Mouse (Mus musculus): ENCODE data around the gene Pinlyp.

The Pinlyp gene

GRCm38 (mm10) chr7:24563191-24563836 lies 17.4 kb upstream of the Pinlyp start:
- no peak for DNase-seq (ENCODE audit: low read depth, low spot score)

GRCm38 (mm10) chr7:24561450-24561849 lies 15.5 kb upstream of the Pinlyp start:
- DNase-seq (ENCODE audit: low read depth, low spot score), result no peak

- DNase-seq (ENCODE audit: low read depth, low spot score), result no peak
Measured at GRCm38 (mm10) chr7:24555786-24556185, 9.9 kb upstream of the Pinlyp start.

DNA sequence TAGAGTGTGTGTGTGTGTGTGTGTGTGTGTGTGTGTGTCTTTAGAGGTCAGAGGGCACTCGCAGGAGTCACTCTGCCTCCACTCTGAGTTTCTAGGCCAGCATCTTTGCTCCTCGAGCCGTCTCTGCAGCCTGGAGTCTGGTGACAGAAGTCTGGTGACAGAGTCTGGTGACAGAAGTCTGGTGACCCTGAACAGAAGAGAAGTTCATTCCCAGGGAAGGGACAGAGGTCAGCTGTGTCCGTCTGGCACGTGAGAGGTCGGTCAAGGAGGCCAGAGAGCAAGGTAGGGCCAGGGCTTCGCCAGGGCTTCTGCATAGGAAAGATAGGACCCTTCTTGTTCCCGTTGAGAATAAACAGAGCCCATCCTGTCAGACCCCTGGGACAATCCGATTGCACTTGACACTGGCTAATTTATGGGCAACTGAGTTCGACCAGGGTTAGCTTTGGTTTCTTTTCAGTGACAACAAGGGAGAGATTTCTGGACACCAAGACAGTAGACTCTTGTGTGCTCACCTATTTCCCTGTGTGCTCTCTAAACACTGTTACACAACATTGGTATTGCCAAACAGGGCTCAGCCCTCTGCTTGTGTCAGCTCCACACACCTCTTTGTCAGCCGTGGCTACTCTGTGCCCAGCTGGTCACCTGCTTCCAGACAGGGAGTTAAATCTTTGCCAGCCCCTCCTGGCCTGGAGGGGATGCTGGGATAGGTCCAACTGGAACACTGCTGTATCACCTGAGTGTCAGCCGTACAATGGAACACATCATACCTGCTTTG lies 6.3 kb upstream of the Pinlyp start:
- no peak for DNase-seq (ENCODE audit: low read depth, low spot score)

DNA sequence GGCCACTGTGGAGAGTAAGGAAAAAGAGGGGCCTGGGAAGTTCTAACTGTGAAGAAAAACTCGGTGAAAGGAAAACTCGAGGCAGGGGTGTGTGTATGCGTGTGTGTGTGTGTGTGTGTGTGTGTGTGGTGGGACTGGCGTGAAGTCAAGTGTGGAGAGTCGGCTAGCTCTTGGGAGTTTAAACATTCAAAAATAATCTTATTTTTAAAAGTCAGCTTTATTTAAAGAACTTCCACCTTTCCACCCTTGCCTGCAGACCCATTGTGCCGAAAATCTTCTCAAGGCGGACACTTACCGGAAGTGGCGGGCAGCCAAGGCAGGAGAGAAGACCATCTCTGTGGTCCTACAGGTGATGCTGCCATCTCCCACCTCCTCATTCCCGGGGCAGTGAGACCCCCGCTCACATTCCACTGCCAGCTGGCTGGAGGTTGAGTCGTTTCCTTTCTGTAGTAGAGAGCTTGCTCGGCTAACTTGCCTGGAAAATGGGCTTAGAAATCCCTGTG lies 1.7 kb upstream of the Pinlyp start:
- DNase-seq (ENCODE audit: low read depth, low spot score), result no peak

GRCm38 (mm10) chr7:24546634-24547389 lies 894 bp upstream of the Pinlyp start:
- peak; percentile 99 for DNase-seq (ENCODE audit: low read depth, low spot score)

DNA sequence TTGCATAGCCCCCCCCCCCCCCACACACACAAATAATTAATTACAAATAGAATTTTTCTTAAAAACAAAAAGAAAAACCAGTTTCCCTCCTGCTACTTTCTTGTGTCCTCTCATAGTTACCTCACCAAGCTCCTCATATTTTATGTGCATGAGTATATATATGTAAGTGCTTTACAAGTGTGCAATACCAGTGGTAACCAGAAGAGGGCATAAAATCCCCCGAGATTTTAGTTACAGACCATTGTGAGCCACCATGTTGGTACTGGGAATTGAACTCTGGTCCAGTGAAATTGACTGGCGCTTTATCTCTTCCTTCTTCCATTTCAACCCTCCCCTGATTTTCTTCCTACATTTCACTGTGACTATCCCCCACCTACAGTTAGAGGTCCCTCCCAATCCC lies 1.4 kb downstream of the Pinlyp start:
- peak; percentile 86 for DNase-seq (ENCODE audit: low read depth, low spot score)

DNA sequence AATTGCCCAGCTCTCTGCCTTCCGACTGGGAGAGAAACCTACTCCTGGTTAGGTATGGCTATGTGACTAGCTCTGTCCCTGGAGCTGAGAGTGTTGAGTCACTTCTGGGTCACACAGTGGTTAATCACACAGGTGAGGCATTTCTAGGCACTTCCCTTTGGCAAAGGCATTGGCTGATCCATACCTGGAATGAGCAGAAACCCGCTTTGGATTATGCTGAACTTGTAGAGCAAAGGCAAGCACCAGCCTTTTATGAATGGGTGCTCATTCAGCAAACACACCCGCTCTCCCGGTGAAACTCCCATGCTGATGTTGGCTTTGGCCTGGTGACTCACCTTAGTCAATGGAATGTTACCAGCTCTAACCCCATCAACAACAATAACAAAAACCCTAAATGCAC lies 6.2 kb downstream of the Pinlyp start:
- DNase-seq (ENCODE audit: low read depth, low spot score), result no peak

DNA sequence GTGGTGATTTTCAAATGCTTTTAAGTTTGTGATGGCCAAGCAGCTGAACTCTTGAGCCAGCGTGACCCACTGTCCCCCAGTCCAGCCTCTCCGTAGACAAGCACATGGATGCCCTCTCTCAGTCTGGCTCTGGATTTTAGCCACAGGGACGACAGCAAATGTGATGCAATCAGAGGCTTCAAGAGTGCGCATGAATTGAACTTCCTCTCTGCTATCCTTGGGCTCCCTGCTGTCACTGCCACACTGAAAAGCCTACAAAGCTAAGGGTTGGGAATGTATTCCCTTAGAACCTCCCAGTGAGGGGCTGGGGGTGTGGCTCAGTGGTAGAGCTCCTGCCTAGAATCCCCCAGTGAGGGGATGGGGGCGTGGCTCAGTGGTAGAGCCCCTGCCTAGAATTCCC lies 7.2 kb downstream of the Pinlyp start:
- DNase-seq (ENCODE audit: low read depth, low spot score), result peak; percentile 67

DNA sequence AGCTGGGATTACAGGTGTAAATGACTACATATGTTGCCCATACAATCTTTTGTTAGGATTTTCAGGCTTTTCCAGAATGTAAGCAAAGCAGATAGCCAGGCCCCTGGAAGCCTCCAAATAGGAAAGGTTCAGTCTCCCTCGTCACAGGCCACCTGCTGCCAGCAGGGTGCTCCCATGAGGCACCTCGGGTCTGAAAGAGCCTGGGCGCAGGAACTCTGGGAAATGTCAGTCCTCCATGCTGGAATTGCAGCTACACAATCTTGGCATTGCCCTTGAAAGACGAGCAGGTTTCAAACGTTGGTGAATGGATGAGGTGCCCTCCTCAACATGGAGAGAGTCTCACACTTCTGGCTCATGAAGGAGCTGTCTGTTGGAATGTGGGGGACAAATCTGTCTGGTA lies 7.8 kb downstream of the Pinlyp start:
- DNase-seq (ENCODE audit: low read depth, low spot score), result no peak

GRCm38 (mm10) chr7:24537591-24537990 lies 8.3 kb downstream of the Pinlyp start:
- DNase-seq (ENCODE audit: low read depth, low spot score), result no peak

GRCm38 (mm10) chr7:24537081-24537480 lies 8.8 kb downstream of the Pinlyp start:
- no peak for DNase-seq (ENCODE audit: low read depth, low spot score)

DNA sequence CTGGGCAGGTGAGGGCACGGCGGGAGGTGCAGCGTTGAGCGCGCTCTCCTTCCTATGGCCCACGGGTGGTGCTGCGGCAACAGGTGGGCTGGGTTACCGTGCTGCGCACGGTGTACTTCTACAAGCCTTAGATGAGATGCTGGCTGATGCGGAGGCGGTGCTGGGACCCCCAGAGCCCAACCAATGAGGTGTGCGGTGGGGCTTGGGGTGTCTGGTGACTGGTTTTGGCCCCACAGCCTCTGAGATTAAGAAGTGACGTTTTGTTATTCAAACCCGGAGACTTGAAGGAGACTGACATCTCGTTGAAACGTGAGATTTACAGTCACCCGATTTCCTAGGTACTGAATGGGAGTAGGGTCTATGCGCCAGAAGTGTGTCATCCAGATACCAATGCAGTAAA lies 11.6 kb downstream of the Pinlyp start:
- DNase-seq (ENCODE audit: low read depth, low spot score), result peak; percentile 78

- DNase-seq (ENCODE audit: low read depth, low spot score), result no peak
Measured at GRCm38 (mm10) chr7:24533806-24534205, 12.1 kb downstream of the Pinlyp start.

- peak; percentile 71 for DNase-seq (ENCODE audit: low read depth, low spot score)
Measured at GRCm38 (mm10) chr7:24533031-24533571, 12.8 kb downstream of the Pinlyp start.

GRCm38 (mm10) chr7:24531211-24531971 lies 14.5 kb downstream of the Pinlyp start:
- peak; percentile 83 for DNase-seq (ENCODE audit: low read depth, low spot score)

DNA sequence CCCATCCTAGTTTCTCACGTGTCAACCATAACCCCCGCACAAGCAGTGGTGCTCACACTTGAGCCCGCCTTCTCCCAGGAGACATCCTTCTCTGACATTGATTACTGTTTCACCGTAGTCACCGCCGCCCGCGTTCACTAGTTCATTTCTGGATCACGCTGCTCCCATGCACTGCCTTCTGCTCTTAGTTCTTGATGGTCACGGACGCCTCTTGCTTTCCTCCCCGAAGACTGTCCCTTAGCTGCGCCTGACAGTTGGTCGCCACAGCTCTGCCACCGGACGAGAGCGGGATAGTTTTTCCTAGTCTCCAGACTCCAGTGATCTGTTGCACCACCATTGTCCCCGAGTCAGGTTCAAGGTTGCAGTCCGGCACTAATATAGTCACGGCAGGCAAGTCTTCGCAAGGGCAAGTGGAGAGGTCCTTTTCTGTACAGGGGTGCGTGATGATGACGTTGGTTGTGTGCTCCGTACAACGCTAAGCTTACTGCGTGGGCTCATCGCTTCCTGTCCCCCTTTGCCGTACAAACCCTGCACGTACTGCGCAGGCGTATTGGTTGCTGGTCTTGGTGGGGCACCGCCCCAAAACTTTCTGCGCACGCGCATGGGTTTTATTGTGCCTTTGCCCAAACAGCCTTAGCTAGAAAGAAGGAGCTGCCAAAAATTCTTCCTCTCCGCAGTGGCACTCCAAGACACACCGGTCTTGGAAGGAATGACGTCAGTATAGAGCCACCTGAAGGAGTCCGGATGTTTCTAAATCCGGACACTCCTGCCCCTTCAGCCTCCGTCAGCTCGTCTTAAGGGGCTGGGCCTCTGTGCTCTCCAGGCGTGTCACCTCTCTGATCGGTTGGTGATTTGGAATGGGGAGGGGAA lies 15.6 kb downstream of the Pinlyp start, which contains the start of gene Irgq:
Gene Irgq (plus strand): TSS at position 628 of the 870 bp plus-strand sequence.
- peak; percentile 99 for DNase-seq (ENCODE audit: low read depth, low spot score)

- no peak for DNase-seq (ENCODE audit: low read depth, low spot score)
Measured at GRCm38 (mm10) chr7:24529580-24529979, 16.3 kb downstream of the Pinlyp start.

DNA sequence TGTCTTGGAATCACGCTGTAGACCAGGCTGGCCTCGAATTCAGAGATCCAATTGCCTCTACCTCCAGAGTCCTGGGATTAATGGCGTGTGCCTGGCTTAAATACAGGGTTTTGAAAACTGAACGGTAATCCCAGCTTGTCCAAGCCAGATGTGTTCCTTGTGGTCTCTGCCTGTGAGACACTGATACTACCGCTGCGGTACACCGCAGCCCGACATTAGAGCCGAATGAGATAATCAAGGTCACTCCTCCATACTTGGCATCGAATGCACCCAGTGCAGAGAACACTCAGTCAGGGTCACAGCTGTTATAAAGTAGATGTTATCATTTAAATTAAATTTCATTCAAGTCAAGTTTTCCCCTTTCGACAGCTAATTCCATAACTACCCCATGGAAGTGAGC lies 17.1 kb downstream of the Pinlyp start:
- no peak for DNase-seq (ENCODE audit: low read depth, low spot score)

Measured in ZHBTc4 (cell line).